Mouse (Mus musculus): ENCODE measurements around the gene Syce2. TPM values are rescaled to one million over a fixed set of nuclear protein-coding genes. Genes with fewer than 3 reads are reported as not detected.
"Not testable (repeated sequence)": the region's sequence is repeated elsewhere in the genome, so short reads cannot be mapped to it uniquely, and the experiment has no call there.

The Syce2 gene
- total RNA-seq, 4 experiments from 2014 or later, result 0.82 to 2.5 (median 1.5) TPM

- no peak for DNase-seq (ENCODE audit: low spot score in 2 of 2)
These were observed 29.2 kb downstream of the Syce2 start for GRCm38 (mm10) chr8:84901071-84901470.

- DNase-seq (ENCODE audit: low spot score in 2 of 2), result no peak
These were observed 29.8 kb downstream of the Syce2 start, which contains the start of gene Klf1 for GRCm38 (mm10) chr8:84901752-84902151. Klf1 (plus strand) TSS chr8:84901928.

GRCm38 (mm10) chr8:84902367-84902919 is 30.5 kb downstream of the Syce2 start:
- no peak for DNase-seq (ENCODE audit: low spot score in 2 of 2)

GRCm38 (mm10) chr8:84902920-84903661 is 31.2 kb downstream of the Syce2 start:
- peak; percentile 90 to 92 for DNase-seq (ENCODE audit: low spot score in 2 of 2)

GRCm38 (mm10) chr8:84904351-84904750 is 32.4 kb downstream of the Syce2 start:
- DNase-seq (ENCODE audit: low spot score in 2 of 2), result no peak

GRCm38 (mm10) chr8:84907037-84907436 is 35.1 kb downstream of the Syce2 start:
- DNase-seq (ENCODE audit: low spot score in 2 of 2), result no peak

GRCm38 (mm10) chr8:84907493-84907892 is 35.6 kb downstream of the Syce2 start:
- no peak for DNase-seq (ENCODE audit: low spot score in 2 of 2)

GRCm38 (mm10) chr8:84907979-84908378 is 36.1 kb downstream of the Syce2 start:
- DNase-seq (ENCODE audit: low spot score in 2 of 2), result not testable (repeated sequence)

- DNase-seq (ENCODE audit: low spot score in 2 of 2), result peak; percentile 96 to 98
These were observed 36.7 kb downstream of the Syce2 start, which contains the start of gene Dnase2a for GRCm38 (mm10) chr8:84908421-84909161. Dnase2a (plus strand) TSS chr8:84908560.

- no peak for DNase-seq (ENCODE audit: low spot score in 2 of 2)
These were observed 37.4 kb downstream of the Syce2 start for GRCm38 (mm10) chr8:84909162-84909767.

GRCm38 (mm10) chr8:84909949-84910348 is 38.0 kb downstream of the Syce2 start:
- DNase-seq (ENCODE audit: low spot score in 2 of 2), result no peak

- DNase-seq (ENCODE audit: low spot score in 2 of 2), result no peak
These were observed 38.6 kb downstream of the Syce2 start for GRCm38 (mm10) chr8:84910551-84910950.

GRCm38 (mm10) chr8:84911854-84912253 is 39.9 kb downstream of the Syce2 start:
- DNase-seq (ENCODE audit: low spot score in 2 of 2), result no peak

GRCm38 (mm10) chr8:84912391-84912790 is 40.5 kb downstream of the Syce2 start:
- DNase-seq (ENCODE audit: low spot score in 2 of 2), result no peak

- peak in 1 of 2 experiments; percentile 45 for DNase-seq (ENCODE audit: low spot score in 2 of 2)
These were observed 41.1 kb downstream of the Syce2 start for GRCm38 (mm10) chr8:84912895-84913501.

GRCm38 (mm10) chr8:84913502-84913900 is 41.6 kb downstream of the Syce2 start:
- no peak for DNase-seq (ENCODE audit: low spot score in 2 of 2)

- DNase-seq (ENCODE audit: low spot score in 2 of 2), result no peak
These were observed 42.0 kb downstream of the Syce2 start for GRCm38 (mm10) chr8:84913960-84914359.

GRCm38 (mm10) chr8:84915269-84915668 is 43.4 kb downstream of the Syce2 start:
- DNase-seq (ENCODE audit: low spot score in 2 of 2), result no peak

GRCm38 (mm10) chr8:84917781-84918180 is 45.9 kb downstream of the Syce2 start:
- DNase-seq (ENCODE audit: low spot score in 2 of 2), result no peak

- no peak for DNase-seq (ENCODE audit: low spot score in 2 of 2)
These were observed 46.7 kb downstream of the Syce2 start for GRCm38 (mm10) chr8:84918646-84919045.

GRCm38 (mm10) chr8:84921596-84921995 is 49.7 kb downstream of the Syce2 start:
- no peak for DNase-seq (ENCODE audit: low spot score in 2 of 2)

All from gastrocnemius, adult 8-10 months (tissue).